In the genomic region with DNA sequence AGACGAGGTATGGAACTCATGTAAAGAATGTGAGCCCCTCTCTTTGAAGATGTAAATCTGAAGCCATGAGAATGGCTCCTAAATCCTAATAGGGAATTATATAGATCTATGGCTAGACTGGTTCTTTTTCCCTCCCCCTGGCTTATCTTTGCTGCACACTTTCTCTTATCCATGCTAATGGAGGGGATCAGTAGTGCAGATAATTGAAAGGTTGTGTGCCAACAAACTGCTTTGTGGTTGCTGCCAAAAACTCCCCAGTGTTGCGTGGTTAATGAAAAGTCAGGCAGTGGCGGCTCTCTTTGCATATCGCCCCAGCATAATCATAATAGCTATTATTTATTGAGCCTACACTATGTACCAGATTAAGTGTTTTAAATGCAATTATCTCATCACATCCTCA, we compare ENCODE assay signal across 25 mouse cellular contexts.
A peak's percentile ranks its signal among the peaks of the same experiment; 100 is the strongest.
DNase-seq lines count a peak whose midpoint lies in the region; ATAC-seq and TF ChIP-seq lines count a peak whose summit lies in the region.
"Had no signal": no experiment of that assay in that cellular context is flagged by ENCODE, and none has a peak within 500 bp of the region (broad histone marks: within the 10 kb centered on the region; RNA-seq: fewer than 3 reads in every experiment).

No protein-coding gene starts in this region.

- no peaks in the 10 kb centered on the region for H3K36me3 ChIP-seq in forebrain, embryonic 15.5 days
- no peaks in the 10 kb centered on the region for H3K36me3 ChIP-seq in forebrain, embryonic 11.5 days (ENCODE audit: control insufficient read depth, insufficient read depth, low read length)
- no peaks in the 10 kb centered on the region for H3K36me3 ChIP-seq in forebrain, embryonic 16.5 days (ENCODE audit: control insufficient read depth, insufficient read depth)
- H3K36me3 ChIP-seq in midbrain, embryonic 16.5 days (ENCODE audit: control insufficient read depth, insufficient read depth, low read length), result no peaks in the 10 kb centered on the region
- no peaks in the 10 kb centered on the region for H3K36me3 ChIP-seq in liver, embryonic 12.5 days
- H3K36me3 ChIP-seq: embryonic facial prominence, embryonic 12.5 days; heart, embryonic 13.5 days; hindbrain, embryonic 10.5 days; intestine, embryonic 15.5 days; neural tube, embryonic 15.5 days; stomach, embryonic 15.5 days had no signal

- peak; percentile 55 for ATAC-seq in forebrain, embryonic 15.5 days (replicated peaks)
- no peak for ATAC-seq in forebrain, embryonic 11.5 days (replicated peaks; ENCODE audit: low FRiP score)
- ATAC-seq in forebrain, embryonic 16.5 days, result peak; percentile 67
- 0 out of 2 replicates have a peak, but pooled peaks have one; percentile 39 for ATAC-seq in midbrain, embryonic 16.5 days
- ATAC-seq in liver, embryonic 12.5 days, result no peak
- ATAC-seq: hindbrain, embryonic 16.5 days; intestine, embryonic 15.5 days had no signal

- no peak overlapping the region for H3K4me3 ChIP-seq in forebrain, embryonic 15.5 days
- H3K4me3 ChIP-seq in forebrain, embryonic 11.5 days (ENCODE audit: low read depth, low read length), result no peak overlapping the region
- no peak overlapping the region for H3K4me3 ChIP-seq in forebrain, embryonic 16.5 days (replicated peaks; ENCODE audit: low read length)
- H3K4me3 ChIP-seq in midbrain, embryonic 16.5 days (ENCODE audit: low read depth, low read length), result no peak overlapping the region
- no peak overlapping the region for H3K4me3 ChIP-seq in liver, embryonic 12.5 days
- H3K4me3 ChIP-seq: embryonic facial prominence, embryonic 12.5 days; heart, embryonic 13.5 days; hindbrain, embryonic 10.5 days; intestine, embryonic 15.5 days; neural tube, embryonic 15.5 days; stomach, embryonic 15.5 days had no signal

- 0 out of 2 replicates have a peak overlapping the region, but pooled peaks have one; percentile 5 for H3K27ac ChIP-seq in forebrain, embryonic 15.5 days (replicated peaks)
- H3K27ac ChIP-seq in forebrain, embryonic 11.5 days (ENCODE audit: low read depth, low read length), result no peak overlapping the region
- H3K27ac ChIP-seq in forebrain, embryonic 16.5 days (ENCODE audit: low read length), result no peak overlapping the region
- H3K27ac ChIP-seq in midbrain, embryonic 16.5 days (ENCODE audit: low read length), result no peak overlapping the region
- no peak overlapping the region for H3K27ac ChIP-seq in liver, embryonic 12.5 days
- H3K27ac ChIP-seq: embryonic facial prominence, embryonic 12.5 days; heart, embryonic 13.5 days; hindbrain, embryonic 10.5 days; intestine, embryonic 15.5 days; kidney, postnatal 0 days; neural tube, embryonic 15.5 days; stomach, embryonic 15.5 days had no signal

- H3K9ac ChIP-seq in forebrain, embryonic 15.5 days (replicated peaks), result no peak overlapping the region; the same call in 1 of the 2 replicates
- no peak overlapping the region for H3K9ac ChIP-seq in forebrain, embryonic 11.5 days (ENCODE audit: low read length)
- H3K9ac ChIP-seq in forebrain, embryonic 16.5 days (replicated peaks; ENCODE audit: low read depth, low read length), result no peak overlapping the region
- H3K9ac ChIP-seq in midbrain, embryonic 16.5 days (ENCODE audit: low read depth, low read length), result no peak overlapping the region
- H3K9ac ChIP-seq in liver, embryonic 12.5 days, result no peak overlapping the region
- H3K9ac ChIP-seq: embryonic facial prominence, embryonic 12.5 days; heart, embryonic 13.5 days; intestine, embryonic 15.5 days; neural tube, embryonic 15.5 days; stomach, embryonic 15.5 days had no signal

- 26% methylated on average over 4 of the region's 4 CpGs for WGBS in forebrain, embryonic 15.5 days
- 67% methylated on average over 4 of the region's 4 CpGs for WGBS in forebrain, embryonic 11.5 days
- WGBS in forebrain, embryonic 16.5 days, result 20% methylated on average over 4 of the region's 4 CpGs
- WGBS in midbrain, embryonic 16.5 days, result 33% methylated on average over 4 of the region's 4 CpGs
- 53% methylated on average over 4 of the region's 4 CpGs for WGBS in liver, embryonic 12.5 days (ENCODE audit: insufficient replicate concordance)

- peaks cover 8% of the 10 kb centered on the region for H3K4me1 ChIP-seq in forebrain, embryonic 15.5 days
- H3K4me1 ChIP-seq in forebrain, embryonic 11.5 days (replicated peaks; ENCODE audit: control insufficient read depth, insufficient read depth, low read length), result no peaks in the 10 kb centered on the region
- 0 out of 2 replicates have a peak, but pooled peaks cover 2% of the 10 kb centered on the region for H3K4me1 ChIP-seq in forebrain, embryonic 16.5 days (replicated peaks; ENCODE audit: control insufficient read depth, insufficient read depth, low read length)
- H3K4me1 ChIP-seq in midbrain, embryonic 16.5 days (ENCODE audit: control insufficient read depth, insufficient read depth, low read length), result peaks cover 10% of the 10 kb centered on the region; the same call in 1 of the 2 replicates
- H3K4me1 ChIP-seq in liver, embryonic 12.5 days, result no peaks in the 10 kb centered on the region
- H3K4me1 ChIP-seq: embryonic facial prominence, embryonic 12.5 days; hindbrain, embryonic 10.5 days; intestine, embryonic 15.5 days; stomach, embryonic 15.5 days had no signal

- no peaks in the 10 kb centered on the region for H3K27me3 ChIP-seq in forebrain, embryonic 15.5 days
- no peaks in the 10 kb centered on the region for H3K27me3 ChIP-seq in forebrain, embryonic 11.5 days (ENCODE audit: control insufficient read depth, insufficient read depth, low read length)
- no peaks in the 10 kb centered on the region for H3K27me3 ChIP-seq in forebrain, embryonic 16.5 days (replicated peaks; ENCODE audit: control insufficient read depth, insufficient read depth, low read length)
- no peaks in the 10 kb centered on the region for H3K27me3 ChIP-seq in midbrain, embryonic 16.5 days (ENCODE audit: control insufficient read depth, insufficient read depth, low read depth, low read length)
- no peaks in the 10 kb centered on the region for H3K27me3 ChIP-seq in liver, embryonic 12.5 days (replicated peaks)
- H3K27me3 ChIP-seq: embryonic facial prominence, embryonic 12.5 days; heart, embryonic 13.5 days; intestine, embryonic 15.5 days; neural tube, embryonic 15.5 days; stomach, embryonic 15.5 days had no signal

- no peak for DNase-seq in forebrain, embryonic 11.5 days (ENCODE audit: low spot score)
- peak; percentile 84 for DNase-seq in brain, embryonic 14.5 days (ENCODE audit: low read depth)
- DNase-seq: adrenal gland, postnatal 25 days; B cell, adult 2 months; cerebellum, adult 2 months; embryo, embryonic 11 days; heart, postnatal 10 days; kidney, adult 8-10 months; kidney, postnatal 4 days; layer of hippocampus, postnatal 36 days; lung, postnatal 4 days; retina, postnatal 1 day; right cerebral cortex, postnatal 14 days had no signal

- H3K4me2 ChIP-seq in forebrain, embryonic 15.5 days (replicated peaks), result no peak overlapping the region
- no peak overlapping the region for H3K4me2 ChIP-seq in forebrain, embryonic 11.5 days (ENCODE audit: low read depth, low read length, severe bottlenecking)
- H3K4me2 ChIP-seq in forebrain, embryonic 16.5 days (ENCODE audit: low read length), result no peak overlapping the region
- H3K4me2 ChIP-seq in midbrain, embryonic 16.5 days (ENCODE audit: low read length), result no peak overlapping the region
- H3K4me2 ChIP-seq in liver, embryonic 12.5 days, result no peak overlapping the region
- H3K4me2 ChIP-seq: embryonic facial prominence, embryonic 12.5 days; heart, embryonic 13.5 days; intestine, embryonic 15.5 days; neural tube, embryonic 15.5 days; stomach, embryonic 15.5 days had no signal

- H3K9me3 ChIP-seq in forebrain, embryonic 15.5 days, result no peaks in the 10 kb centered on the region
- no peaks in the 10 kb centered on the region for H3K9me3 ChIP-seq in forebrain, embryonic 11.5 days (ENCODE audit: control insufficient read depth, low read length)
- H3K9me3 ChIP-seq in forebrain, embryonic 16.5 days (ENCODE audit: control insufficient read depth, low read length), result no peaks in the 10 kb centered on the region
- no peaks in the 10 kb centered on the region for H3K9me3 ChIP-seq in midbrain, embryonic 16.5 days (replicated peaks; ENCODE audit: control insufficient read depth, low read length, poor library complexity, severe bottlenecking)
- no peaks in the 10 kb centered on the region for H3K9me3 ChIP-seq in liver, embryonic 12.5 days (replicated peaks)
- H3K9me3 ChIP-seq: embryonic facial prominence, embryonic 12.5 days; heart, embryonic 13.5 days; hindbrain, embryonic 10.5 days; intestine, embryonic 15.5 days; neural tube, embryonic 15.5 days; stomach, embryonic 15.5 days had no signal

- no peak for TF ChIP-seq CTCF in brain, embryonic 14.5 days (IDR thresholded peaks at IDR 0.05; ENCODE audit: borderline replicate concordance, extremely low read depth, insufficient read depth, insufficient read length)

- TF ChIP-seq POLR2A in brain, embryonic 14.5 days (IDR thresholded peaks at IDR 0.05; ENCODE audit: borderline replicate concordance, extremely low read depth, insufficient read depth, insufficient read length, poor library complexity, severe bottlenecking), result no peak

Comparison
In these comparisons a context has a peak if more than half of its experiments do, and no peak if none do; other contexts are left out.
1. ATAC-seq: peak in forebrain, embryonic 15.5 days (single experiment), forebrain, embryonic 16.5 days (single experiment) and midbrain, embryonic 16.5 days (single experiment); none in forebrain, embryonic 11.5 days (single experiment) and liver, embryonic 12.5 days (single experiment).